Mouse (Mus musculus): ENCODE results near the gene Nfib.

DNA sequence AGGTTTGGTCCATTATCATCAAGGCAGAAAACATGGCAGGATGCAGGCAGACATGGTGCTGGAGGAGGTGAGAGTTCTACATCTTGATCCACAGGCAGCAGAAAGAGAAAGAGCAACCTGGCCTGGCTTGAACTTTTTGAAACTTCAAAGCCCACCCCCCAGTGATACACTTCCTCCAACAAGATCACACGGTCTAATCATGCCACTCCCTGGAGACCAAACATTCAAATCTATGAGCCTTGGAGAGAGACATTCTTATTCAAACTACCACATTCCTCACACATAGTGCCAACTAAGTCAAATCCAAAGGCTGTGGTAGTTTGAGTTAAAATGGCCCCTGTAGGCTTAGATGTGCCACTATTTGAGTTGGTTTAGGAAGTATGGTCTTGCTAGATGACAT, 104.9 kb downstream of the Nfib start:
- TF ChIP-seq CTCF (conservative IDR thresholded peaks at IDR 0.05 in 1 of 2, IDR thresholded peaks at IDR 0.05 in 1 of 2; ENCODE audit: low read depth in 2 of 2, low read length in 2 of 2) (no peak), ZNF384 (IDR thresholded peaks at IDR 0.05; ENCODE audit: low read depth, low read length) (no peak), HCFC1 (IDR thresholded peaks at IDR 0.05; ENCODE audit: low read depth, low read length) (no peak)

All from CH12.LX (cell line).